Mouse (Mus musculus): ENCODE measurements around the gene Trf.

GRCm38 (mm10) chr9:103185946-103186345 is 44.3 kb downstream of the Trf start:
- TF ChIP-seq CTCF (IDR thresholded peaks at IDR 0.05; ENCODE audit: extremely low read depth, insufficient read length, insufficient replicate concordance, low read depth, low read length) (no peak), POLR2A (IDR thresholded peaks at IDR 0.05; ENCODE audit: low read depth, low read length) (no peak)

Measured in small intestine, adult 2 months (tissue).